Mouse (Mus musculus): ENCODE data around the gene Mical2.

Mical2 gene

DNA sequence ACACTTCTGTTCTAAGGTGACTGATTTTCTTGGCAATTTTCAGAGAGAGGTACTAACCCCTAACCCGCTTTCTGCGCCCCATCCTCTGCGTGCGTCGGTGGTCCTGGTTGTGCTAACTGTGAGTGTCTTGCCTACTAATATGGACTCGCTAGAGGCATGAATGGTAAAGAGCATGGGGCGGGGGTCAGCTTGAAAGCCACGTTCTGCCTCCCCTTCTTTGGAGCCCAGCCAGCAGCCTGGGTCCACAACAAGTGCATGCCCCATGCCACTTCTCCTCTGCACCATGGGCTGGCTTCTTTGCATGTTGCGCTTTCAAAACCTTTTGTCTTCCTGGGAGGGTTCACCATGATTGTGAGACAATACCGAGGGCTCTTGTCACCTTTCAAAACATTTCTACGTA, 128.3 kb downstream of the Mical2 start:
- DNase-seq (ENCODE audit: low read depth, low spot score): no peak

DNA sequence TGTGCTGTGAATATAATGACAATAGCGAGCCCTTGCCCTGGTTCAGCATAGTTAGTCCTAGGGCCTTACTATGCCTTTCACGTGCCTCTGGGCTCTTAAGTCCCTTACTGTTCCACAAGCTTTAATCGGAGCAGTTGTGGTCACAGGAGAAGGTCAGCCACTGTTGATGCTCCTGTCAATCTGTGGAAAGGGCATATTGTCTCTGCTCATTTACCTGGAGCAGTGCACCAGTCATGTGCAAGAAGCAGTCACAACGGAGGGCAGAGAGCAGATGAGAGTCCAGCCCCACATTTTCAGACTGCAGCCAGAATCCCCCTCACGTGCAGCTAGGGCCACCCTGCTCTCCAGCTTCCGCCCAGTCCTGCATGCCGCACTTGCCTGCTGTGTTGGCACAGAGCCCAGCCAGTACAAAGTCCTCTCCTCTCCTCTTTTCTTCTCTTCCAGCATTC, 128.9 kb downstream of the Mical2 start:
- no peak for DNase-seq (ENCODE audit: low read depth, low spot score)

DNA sequence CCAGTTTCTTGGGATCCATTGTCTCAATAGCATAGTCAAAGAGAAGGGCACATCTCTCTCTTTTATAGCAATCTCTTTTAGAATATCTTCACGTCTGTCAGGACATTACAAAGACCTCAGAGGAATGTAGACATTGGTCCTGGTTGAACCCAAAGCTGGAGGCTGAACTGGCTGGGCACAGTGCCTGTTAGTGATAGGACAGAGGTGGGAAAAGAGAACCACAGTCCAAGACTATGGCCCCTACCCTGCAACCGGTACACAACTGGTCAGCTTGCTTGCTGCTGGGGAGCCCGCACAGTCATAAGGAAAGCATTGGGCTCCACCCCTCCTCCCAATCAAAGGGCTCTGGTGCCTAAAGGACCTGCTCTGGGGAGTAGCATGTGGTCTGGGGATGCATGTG, 133.9 kb downstream of the Mical2 start:
- DNase-seq (ENCODE audit: low read depth, low spot score): no peak

DNA sequence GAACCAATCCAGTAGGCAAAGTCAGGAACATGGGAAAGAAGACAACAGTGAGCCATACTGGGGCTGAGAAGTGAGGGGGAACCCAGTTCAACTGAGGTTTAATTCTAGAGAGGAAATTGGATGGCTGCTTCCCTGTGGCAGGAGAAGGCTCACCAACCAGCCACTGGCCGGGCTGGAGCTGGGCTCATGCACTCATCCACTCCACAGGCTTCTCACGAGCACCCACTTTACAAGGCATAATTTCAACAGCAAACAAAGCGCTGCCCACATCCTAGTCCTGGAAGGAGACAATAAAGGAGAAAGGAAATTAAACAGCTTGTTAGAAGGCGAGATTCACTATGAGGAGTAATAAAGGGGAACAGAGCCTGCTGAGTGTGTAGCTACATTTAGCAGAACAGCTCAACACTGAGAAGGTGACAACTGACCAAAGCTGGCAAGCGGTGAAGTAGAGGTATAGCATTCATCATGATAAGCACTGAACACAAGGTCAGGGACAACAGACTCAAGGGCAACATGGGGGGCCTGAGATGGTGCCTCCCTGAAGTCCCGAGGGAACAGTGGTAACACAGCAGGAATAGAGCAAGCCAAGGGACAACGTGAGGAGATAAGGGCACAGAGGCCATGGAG, 137.0 kb downstream of the Mical2 start:
- no peak for DNase-seq (ENCODE audit: low read depth, low spot score)

DNA sequence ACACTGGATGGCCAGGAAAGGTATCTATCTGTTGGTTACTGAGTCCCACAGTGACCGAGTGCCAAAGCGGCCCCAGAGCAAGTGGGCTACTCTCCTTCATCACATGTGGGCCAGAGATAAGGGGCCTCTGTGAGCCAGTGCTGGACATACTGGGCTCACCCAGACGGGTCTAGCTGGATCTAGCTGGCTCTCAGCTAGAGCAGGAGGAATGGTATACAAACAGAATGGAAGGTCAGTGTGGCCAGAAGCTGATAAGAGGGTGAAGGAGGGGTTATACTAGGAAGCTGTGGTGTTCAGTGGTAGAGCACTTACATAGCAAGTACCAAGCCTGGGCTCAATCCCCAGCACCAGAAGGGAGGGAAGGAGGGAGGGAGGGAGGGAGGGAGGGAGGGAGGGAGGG, 140.2 kb downstream of the Mical2 start:
- DNase-seq (ENCODE audit: low read depth, low spot score): no peak

DNA sequence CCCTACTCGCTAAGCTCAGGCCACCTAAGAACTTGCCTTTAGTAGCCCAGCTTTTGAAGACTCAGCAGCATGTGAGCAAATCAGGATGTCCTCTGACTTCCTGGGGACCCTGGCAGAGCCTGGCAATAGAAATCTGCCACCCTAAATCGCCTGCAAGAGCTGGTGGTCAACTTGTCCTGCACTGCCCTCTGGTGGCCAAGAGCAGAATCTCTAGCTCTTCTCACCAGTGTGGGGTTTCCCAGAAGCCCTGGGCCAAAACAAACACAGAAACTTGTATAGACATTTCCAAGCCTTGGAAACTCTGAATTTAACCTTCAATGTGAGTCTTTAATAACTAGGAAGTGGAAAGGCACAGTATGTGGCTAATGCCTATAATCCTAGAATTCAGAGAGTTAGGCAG, 143.4 kb downstream of the Mical2 start:
- peak; percentile 76 for DNase-seq (ENCODE audit: low read depth, low spot score)

DNA sequence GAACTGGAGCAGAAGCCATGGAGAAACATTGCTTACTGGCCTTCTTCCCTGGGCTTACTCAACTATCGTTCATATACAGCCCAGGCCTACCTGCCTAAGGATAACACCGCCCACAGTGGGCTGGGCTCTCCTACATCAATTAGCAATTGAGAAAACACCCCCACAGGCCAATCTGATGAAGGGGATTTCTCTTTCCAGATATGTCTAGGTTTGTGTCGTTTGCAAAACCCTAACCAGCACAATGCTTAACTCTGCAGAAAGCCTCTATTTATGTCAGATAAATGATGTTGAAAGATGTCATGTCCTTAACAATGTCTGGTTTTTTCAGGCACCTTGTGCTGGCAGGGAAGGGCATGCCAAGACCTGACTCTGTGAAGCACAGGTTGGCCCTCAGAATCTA, 144.3 kb downstream of the Mical2 start:
- DNase-seq (ENCODE audit: low read depth, low spot score): no peak

DNA sequence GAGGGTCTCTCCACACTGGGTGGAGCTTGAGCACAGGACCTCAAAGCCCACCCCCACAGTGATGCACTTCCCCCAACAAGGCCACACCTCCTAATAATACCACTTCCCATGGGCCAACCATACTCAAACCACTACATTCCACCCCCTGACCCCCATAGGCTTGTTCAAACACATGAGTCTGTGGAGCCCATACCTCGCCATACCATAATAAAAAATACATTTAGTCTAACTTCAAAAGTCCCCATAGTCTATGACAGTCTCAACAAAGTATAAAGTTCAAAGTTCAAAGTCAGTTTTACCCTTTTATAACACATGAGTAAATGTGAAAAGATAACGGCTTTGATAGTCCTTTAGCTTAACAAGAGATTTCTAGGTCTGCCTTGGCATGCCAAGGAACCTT, 145.7 kb downstream of the Mical2 start:
- no peak for DNase-seq (ENCODE audit: low read depth, low spot score)

DNA sequence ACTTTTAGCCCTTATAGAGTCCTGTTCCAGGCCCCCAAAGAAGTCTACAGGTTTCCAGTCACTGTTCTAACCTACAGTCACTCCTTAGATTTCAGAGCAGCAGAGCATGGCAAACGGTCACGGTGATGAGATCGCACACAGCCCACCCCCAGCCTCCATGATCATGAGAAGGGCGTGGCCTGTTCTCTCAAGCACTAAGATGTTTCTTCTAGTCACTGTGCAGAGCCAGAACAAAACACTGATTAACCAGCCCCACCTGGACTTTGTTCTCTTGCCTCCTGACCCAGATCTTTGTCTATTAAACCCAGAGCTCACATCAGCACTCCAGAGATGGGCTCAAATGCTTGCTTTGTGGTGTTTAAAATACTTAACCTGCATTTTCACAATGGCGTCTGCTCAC, 148.4 kb downstream of the Mical2 start:
- DNase-seq (ENCODE audit: low read depth, low spot score): no peak

DNA sequence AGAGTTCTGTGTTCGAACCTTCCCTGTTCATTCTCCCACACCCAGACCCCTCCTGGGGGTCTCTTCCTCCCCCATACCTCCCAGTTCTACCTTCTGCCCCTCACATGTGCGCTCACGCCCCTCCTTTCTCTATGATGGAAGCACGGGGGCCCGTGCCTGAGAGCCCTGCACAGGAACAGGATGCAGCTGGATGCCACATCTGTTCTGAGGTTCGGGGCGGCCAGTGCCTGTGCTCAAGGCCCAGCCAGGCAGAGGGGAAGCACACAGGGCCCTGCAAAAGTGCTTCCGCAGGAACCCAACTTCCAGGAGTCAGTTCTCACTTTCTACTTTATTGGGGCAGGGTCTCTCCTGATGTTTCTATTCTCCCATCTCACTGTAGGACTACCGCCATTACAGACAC, 149.4 kb downstream of the Mical2 start:
- no peak for DNase-seq (ENCODE audit: low read depth, low spot score)

DNA sequence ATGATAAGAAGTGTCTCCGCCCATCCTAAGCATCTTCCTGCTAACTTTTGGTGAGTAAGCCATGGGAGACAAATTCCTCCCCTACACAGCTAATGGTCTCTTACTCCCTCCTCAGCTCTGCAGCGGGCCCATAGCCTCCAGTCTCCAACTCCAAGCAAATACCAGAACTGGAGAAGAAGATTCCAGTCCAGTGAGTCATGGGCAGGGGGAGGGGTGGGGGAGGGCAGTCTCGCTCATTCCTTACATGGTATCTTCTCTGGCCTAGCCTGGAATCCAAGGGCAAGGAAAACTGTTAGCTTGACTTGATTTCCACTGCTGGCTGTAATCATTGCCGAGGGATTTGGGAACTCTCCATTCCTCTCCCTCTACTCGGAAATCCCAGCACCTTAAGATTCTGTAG, 150.2 kb downstream of the Mical2 start:
- no peak for DNase-seq (ENCODE audit: low read depth, low spot score)

DNA sequence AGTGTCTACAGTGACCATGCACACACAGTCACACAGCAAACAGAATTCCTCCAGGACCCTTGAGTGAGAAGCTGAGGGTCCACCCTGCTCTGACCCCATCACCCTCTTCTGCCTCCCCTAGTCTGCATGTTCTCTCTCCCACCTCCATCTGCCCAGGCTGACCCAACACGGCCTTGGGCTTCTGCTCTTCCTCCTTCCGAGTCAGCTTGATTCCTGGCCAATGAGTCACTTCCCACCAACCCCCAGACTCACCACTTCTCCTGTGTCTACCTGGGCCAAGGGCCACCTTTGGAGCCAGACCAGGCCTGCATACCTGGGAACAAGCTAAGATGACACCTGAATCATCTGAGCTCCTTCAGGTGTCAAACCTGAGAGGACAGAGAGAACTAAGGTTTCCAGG, 151.0 kb downstream of the Mical2 start:
- no peak for DNase-seq (ENCODE audit: low read depth, low spot score)

DNA sequence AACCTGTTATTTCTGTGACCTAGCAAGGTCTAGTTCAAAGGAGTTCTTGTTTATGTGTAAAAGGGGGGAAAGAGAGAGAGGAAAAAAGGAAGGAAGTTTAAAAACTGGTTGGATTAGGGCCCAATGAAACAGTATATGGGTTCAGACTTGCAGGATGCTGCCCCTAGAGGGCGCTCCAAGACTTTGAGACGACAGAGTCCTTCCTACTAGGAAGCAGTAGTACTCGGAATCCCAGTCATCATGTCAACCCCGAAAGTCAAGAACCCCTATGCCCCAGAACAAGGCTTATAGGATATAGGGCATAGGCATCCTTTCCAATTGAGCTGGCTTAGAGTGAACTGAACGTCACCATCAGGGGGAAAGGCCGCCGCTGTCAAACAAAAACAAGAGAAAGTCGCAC, 151.7 kb downstream of the Mical2 start:
- peak; percentile 65 for DNase-seq (ENCODE audit: low read depth, low spot score)

DNA sequence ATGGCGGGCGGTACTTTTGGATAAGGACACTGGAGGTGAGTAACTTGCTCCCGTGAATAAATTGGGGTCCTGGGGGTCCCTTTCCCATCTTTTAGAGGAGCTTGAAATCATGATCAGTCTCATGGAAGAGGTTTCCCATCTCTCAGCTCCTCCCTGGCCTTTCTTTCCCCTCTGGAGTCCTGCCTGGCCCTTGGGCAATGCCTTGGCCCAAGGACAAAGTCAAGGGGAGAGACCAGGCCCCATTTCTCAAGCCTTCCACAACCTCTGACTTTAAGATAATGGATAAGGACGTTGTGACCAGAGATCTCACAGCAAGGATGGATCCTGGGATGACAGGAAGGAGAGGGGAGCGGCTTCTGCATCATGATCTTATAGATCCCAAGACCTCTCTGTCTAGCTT, 152.4 kb downstream of the Mical2 start:
- no peak for DNase-seq (ENCODE audit: low read depth, low spot score)

DNA sequence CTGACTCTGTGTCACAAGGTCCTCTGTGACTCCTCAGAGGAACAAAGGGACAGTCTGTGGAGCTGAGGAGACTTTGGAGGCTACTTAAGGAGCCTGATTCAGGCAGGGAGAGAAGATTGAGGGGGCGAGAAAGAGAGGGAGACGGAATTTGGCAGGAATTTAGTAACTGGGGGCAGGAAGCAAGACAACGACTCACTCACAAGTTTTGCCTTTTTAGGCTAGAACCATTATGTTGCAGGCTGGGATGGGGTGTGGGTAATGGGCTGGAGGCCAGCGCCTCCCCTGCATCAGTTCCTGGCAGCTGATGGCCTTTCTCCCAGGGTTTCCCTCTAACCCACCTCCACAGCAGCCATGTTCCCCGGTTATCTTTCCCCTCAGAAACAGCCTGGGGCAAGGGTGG, 152.8 kb downstream of the Mical2 start:
- DNase-seq (ENCODE audit: low read depth, low spot score): no peak

DNA sequence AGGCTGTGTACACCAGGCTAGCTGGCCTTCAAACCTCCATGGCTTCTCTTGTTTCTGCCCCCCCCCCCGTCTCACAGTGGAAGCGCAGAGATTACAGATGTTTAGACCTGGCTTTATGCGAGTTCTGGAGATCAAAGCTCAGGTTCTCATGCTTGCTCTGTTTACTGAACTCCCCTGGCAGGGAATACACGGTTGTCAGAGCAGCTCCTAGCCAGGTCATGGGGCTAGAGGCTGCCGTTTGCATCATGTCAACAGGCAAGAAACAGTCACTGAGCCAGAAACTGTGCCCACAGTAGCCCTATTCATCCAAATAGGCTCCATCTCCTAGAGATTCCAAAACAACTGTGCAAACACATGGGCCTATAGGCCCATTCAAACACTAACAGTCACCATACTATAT, 160.9 kb downstream of the Mical2 start:
- no peak for DNase-seq (ENCODE audit: low read depth, low spot score)

DNA sequence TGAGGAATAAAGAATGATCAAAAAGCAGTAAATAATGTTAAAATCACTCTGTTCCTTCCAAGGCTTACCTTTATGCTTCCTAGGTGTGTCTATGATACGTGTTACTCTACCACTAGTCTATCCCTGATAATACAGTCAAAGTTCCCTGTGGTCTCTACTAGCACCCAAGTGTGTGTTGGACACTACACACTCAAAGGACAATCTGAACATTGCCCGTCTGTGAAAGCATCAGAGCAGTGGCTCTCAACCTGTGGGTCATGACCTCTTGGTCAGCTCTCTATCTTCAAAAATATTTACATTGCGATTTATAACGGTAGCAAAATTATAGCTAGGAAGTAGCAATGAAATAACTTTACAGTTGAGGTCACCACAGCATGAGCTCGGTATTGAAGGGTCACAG, 162.2 kb downstream of the Mical2 start:
- DNase-seq (ENCODE audit: low read depth, low spot score): no peak

DNA sequence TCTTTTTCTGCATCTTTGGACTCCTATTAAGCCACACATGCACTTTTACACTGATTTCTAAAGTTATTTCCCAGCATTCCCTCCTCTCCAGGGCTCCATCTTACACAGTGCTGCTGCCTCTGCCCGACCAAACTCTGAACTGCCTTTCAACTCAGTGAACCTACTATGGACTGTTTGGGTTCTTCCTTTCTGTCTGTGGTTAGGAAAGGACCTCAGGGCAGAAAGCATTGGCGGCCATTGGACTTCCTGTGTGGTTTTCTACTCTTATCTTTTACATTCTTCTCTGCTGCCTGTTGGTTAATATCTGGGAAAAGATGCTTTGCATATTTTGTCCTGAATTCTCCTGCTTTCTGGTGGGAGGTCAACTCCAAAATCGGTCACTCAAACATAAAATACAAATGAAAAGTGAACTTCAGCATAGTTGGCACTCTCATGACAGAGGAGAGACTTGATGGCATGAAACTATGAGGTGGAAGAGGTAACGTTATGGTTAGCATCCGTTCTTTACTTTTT, 162.8 kb downstream of the Mical2 start:
- no peak for DNase-seq (ENCODE audit: low read depth, low spot score)

DNA sequence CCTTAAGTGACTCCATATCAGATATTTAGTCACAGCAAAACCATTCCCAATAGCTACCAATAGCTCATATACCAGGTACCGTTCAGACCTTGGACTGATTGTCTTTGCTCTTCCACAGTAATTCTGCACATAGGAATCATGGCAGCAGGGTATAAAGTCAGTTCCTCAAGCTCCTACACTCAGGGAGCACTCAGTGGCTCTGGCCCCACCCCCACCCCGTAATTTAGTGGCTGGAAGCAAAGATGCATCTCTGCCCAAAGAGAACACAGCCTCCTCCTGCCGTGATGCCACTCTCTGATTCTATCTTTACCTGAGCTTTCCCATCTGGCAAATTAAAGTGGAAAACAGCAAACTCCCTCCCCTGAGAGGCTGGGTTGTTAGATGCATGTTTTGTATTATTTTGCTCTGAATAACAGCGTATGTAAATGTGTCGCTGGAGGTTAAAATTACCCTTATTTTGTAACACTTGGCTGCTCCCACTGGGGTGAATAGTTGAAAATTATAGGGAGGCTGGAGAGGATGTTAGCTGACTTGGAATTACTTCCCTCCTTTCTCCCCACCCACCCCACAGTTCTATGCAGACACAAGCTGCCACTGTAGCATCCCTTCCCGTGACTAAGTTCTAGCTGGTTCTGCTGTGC, 164.1 kb downstream of the Mical2 start:
- no peak for DNase-seq (ENCODE audit: low read depth, low spot score)

DNA sequence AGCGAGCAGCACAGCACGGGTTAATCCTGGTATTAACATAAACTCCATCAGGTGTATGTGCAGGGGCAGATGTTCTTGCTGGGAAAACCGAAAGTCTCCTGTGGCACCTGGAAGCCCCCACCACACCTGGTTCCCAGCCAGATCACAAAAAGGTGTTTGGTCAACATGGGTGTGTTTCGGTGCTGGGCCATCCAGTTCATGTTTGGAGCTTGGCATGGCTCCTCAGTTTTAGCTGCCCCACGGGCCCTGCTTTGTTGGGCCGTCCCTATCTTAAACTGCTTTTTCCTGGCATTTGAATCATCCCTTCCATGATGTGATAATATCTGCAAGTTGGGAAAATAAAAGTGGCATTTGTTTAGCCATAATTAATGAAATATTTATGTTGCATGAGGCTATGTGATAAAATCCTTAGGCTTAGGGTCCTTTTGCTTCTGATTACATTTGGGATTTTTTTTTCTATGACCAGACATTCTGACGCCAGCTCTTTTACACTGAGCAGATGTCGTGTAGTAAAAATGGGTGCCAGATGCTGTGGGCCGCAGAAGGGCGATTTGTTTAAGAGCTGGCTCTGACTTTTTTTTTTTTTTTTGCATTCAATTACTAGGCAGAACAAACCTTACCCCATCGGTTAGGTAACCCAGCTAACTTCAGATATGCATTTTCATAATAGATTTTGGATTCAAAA, 164.7 kb downstream of the Mical2 start:
- no peak for DNase-seq (ENCODE audit: low read depth, low spot score)

DNA sequence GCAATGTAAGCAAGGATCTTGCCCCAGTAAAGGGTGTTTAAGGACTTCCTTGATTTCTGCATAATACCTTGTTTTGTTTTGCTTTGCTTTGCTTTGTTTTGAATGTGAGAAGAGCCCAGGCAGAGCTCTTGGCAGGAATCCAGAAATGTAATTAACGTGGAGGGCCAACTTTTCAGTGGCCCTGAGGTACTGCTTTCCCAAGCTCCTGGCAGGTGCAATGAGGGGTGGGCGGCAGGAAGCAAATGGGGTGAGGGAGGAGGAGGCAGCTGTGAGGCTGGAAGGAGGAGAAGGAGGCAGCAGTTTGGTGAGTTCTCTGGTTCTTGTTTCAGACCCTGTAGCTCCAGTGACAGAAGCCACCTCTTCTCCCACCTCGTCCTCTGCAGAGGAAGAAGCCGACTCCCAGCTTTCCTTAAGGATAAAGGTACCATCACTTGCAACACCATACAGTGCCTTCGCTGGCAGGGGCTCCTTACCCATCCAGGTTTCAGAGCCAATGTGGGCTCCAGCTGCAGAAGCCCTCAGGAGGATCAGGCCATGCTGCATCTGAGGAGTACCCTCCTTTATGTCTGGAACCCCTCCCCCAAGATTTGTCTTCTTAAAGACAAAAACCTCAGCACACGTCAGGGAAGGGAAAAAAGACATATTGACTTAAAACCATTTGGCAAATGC, 165.4 kb downstream of the Mical2 start:
- DNase-seq (ENCODE audit: low read depth, low spot score): no peak

DNA sequence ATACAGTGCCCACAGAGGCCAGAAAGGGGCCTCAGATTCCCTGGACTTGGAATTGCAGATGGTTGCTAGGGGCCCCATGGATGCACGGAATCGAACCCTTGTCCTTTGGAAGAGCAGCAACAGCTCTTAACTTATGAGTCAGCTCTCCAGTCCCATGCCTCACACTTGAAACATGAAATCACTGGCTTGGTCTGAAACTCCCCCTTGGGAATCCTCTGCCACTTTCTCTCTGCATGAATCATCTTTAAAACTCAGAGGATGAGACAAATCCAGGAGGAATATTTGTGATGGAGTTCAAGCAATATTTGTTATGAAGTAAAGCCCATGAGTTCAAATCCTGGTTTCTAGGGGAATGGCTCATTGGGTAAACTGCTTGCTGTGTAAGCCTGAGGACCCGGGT, 172.1 kb downstream of the Mical2 start:
- DNase-seq (ENCODE audit: low read depth, low spot score): no peak

Data from retina, postnatal 7 days (tissue).